Mouse (Mus musculus): ENCODE results near the gene Ndufs1.

Gene Ndufs1

GRCm38 (mm10) chr1:63176604-63177421 is at the start of gene Ndufs1, which contains the start of gene Eef1b2:
TSS of gene Ndufs1 (minus strand) at chr1:63176833.
TSS of gene Eef1b2 (plus strand) at chr1:63176825.
- POLR2A ChIA-PET, result interaction anchor here (0.6 to 13.2 kb wide), 69 partner anchors 7 to 1441 kb away, joined by 3 to 210 read pairs (median 4); partner anchors contain the start of genes Gpr1 (in 2 of the 4) and Ino80d (in 1 of the 4)
- CTCF ChIA-PET, result interaction anchor here in 3 of 4 experiments (0.5 to 1.1 kb wide), 4 partner anchors 29 to 86 kb away, joined by 3 to 5 read pairs (median 3); no protein-coding TSS in a partner anchor

GRCm38 (mm10) chr1:63225890-63226289 is 49.3 kb upstream of the Ndufs1 start:
- CTCF ChIA-PET, result interaction anchor here in 2 of 4 experiments (0.6 to 1.1 kb wide), 5 partner anchors 10 to 89 kb away, joined by 3 to 9 read pairs (median 5); no protein-coding TSS in a partner anchor
- POLR2A ChIA-PET, result interaction anchor here (0.6 to 7.7 kb wide), 23 partner anchors 10 to 378 kb away, joined by 3 to 77 read pairs (median 4); partner anchors contain the start of genes Eef1b2 (in 2 of the 4), Gpr1 (in 2 of the 4) and Ndufs1 (in 2 of the 4)

- ChIA-PET CTCF (no interaction called here), POLR2A (interaction anchor here in 3 of 4 experiments (0.6 to 7.7 kb wide), 8 partner anchors 11 to 215 kb away, joined by 3 to 77 read pairs (median 18); partner anchors contain the start of genes Eef1b2 (in 2 of the 3), Gpr1 (in 2 of the 3) and Ndufs1 (in 2 of the 3))
Observed at GRCm38 (mm10) chr1:63225009-63225408, 48.4 kb upstream of the Ndufs1 start.

- CTCF ChIA-PET, result interaction anchor here in 3 of 4 experiments (0.6 to 2.8 kb wide), 11 partner anchors 9 to 40 kb away, joined by 3 to 26 read pairs (median 4); no protein-coding TSS in a partner anchor
Observed at GRCm38 (mm10) chr1:63219277-63219676, 42.6 kb upstream of the Ndufs1 start.

GRCm38 (mm10) chr1:63214631-63215030 is 38.0 kb upstream of the Ndufs1 start:
- ChIA-PET POLR2A (interaction anchor here (0.5 to 11.1 kb wide), 23 partner anchors 8 to 92 kb away, joined by 3 to 192 read pairs (median 6); partner anchors contain the start of genes Eef1b2 (in 2 of the 4) and Ndufs1 (in 2 of the 4)), CTCF (interaction anchor here in 3 of 4 experiments (0.7 to 2.1 kb wide), 4 partner anchors 10 to 32 kb away, joined by 3 to 6 read pairs (median 4); no protein-coding TSS in a partner anchor)

More at GRCm38 (mm10) chr1:63219277-63219676, 42.6 kb upstream of the Ndufs1 start:
- POLR2A ChIA-PET, result interaction anchor here (0.7 to 6.7 kb wide), 25 partner anchors 8 to 167 kb away, joined by 3 to 88 read pairs (median 5); partner anchors contain the start of genes Eef1b2 (in 1 of the 4) and Ndufs1 (in 1 of the 4)

- ChIA-PET CTCF (interaction anchor here in 3 of 4 experiments (0.6 to 2.1 kb wide), 5 partner anchors 10 to 101 kb away, joined by 3 to 6 read pairs (median 4); no protein-coding TSS in a partner anchor), POLR2A (interaction anchor here (0.7 to 11.1 kb wide), 26 partner anchors 9 to 93 kb away, joined by 3 to 192 read pairs (median 6); partner anchors contain the start of genes Eef1b2 (in 2 of the 4) and Ndufs1 (in 2 of the 4))
Observed at GRCm38 (mm10) chr1:63214271-63214558, 37.6 kb upstream of the Ndufs1 start, which contains the start of gene Gpr1. TSS of gene Gpr1 (minus strand) at chr1:63214543.

- ChIA-PET CTCF (interaction anchor here in 3 of 4 experiments (0.6 to 2.1 kb wide), 7 partner anchors 9 to 100 kb away, joined by 3 to 6 read pairs (median 4); no protein-coding TSS in a partner anchor), POLR2A (interaction anchor here (0.6 to 11.1 kb wide), 25 partner anchors 9 to 59 kb away, joined by 3 to 192 read pairs (median 6); partner anchors contain the start of genes Eef1b2 (in 2 of the 4) and Ndufs1 (in 2 of the 4))
Observed at GRCm38 (mm10) chr1:63213478-63214270, 37.0 kb upstream of the Ndufs1 start.

GRCm38 (mm10) chr1:63209861-63210529 is 33.4 kb upstream of the Ndufs1 start:
- POLR2A ChIA-PET, result interaction anchor here (0.6 to 11.1 kb wide), 18 partner anchors 8 to 239 kb away, joined by 3 to 192 read pairs (median 8); partner anchors contain the start of genes Eef1b2 (in 1 of the 4) and Ndufs1 (in 1 of the 4)
- CTCF ChIA-PET, result interaction anchor here in 3 of 4 experiments (0.6 to 1.5 kb wide), 7 partner anchors 9 to 243 kb away, joined by 3 to 14 read pairs (median 4); no protein-coding TSS in a partner anchor

- POLR2A ChIA-PET, result interaction anchor here in 3 of 4 experiments (0.5 to 11.1 kb wide), 9 partner anchors 9 to 234 kb away, joined by 3 to 192 read pairs (median 3); partner anchors contain the start of genes Eef1b2 (in 1 of the 3), Ino80d (in 1 of the 3) and Ndufs1 (in 1 of the 3)
- CTCF ChIA-PET, result interaction anchor here in 1 of 4 experiments (0.9 kb wide), 1 partner anchor 25 kb away, joined by 4 read pairs; no protein-coding TSS in a partner anchor
Observed at GRCm38 (mm10) chr1:63207607-63208006, 31.0 kb upstream of the Ndufs1 start.

GRCm38 (mm10) chr1:63204660-63205394 is 28.2 kb upstream of the Ndufs1 start:
- CTCF ChIA-PET, result interaction anchor here in 3 of 4 experiments (0.6 to 2.2 kb wide), 10 partner anchors 9 to 98 kb away, joined by 3 to 11 read pairs (median 4); partner anchors contain the start of gene Gpr1 (in 1 of the 3)
- POLR2A ChIA-PET, result interaction anchor here in 3 of 4 experiments (0.5 to 6.1 kb wide), 33 partner anchors 8 to 917 kb away, joined by 3 to 133 read pairs (median 4); partner anchors contain the start of genes Gpr1 (in 3 of the 3), Eef1b2 (in 2 of the 3), Ndufs1 (in 2 of the 3) and Klf7 (in 1 of the 3)

GRCm38 (mm10) chr1:63203950-63204659 is 27.5 kb upstream of the Ndufs1 start:
- ChIA-PET POLR2A (interaction anchor here (0.5 to 6.1 kb wide), 30 partner anchors 8 to 918 kb away, joined by 3 to 133 read pairs (median 4); partner anchors contain the start of genes Gpr1 (in 4 of the 4), Eef1b2 (in 2 of the 4), Ndufs1 (in 2 of the 4) and Klf7 (in 1 of the 4)), CTCF (interaction anchor here in 3 of 4 experiments (0.6 to 2.2 kb wide), 8 partner anchors 10 to 97 kb away, joined by 3 to 11 read pairs (median 4); partner anchors contain the start of gene Gpr1 (in 1 of the 3))

GRCm38 (mm10) chr1:63203471-63203870 is 26.8 kb upstream of the Ndufs1 start:
- CTCF ChIA-PET, result interaction anchor here in 3 of 4 experiments (0.6 to 2.2 kb wide), 5 partner anchors 12 to 53 kb away, joined by 3 to 11 read pairs (median 3); no protein-coding TSS in a partner anchor
- POLR2A ChIA-PET, result interaction anchor here (0.5 to 6.1 kb wide), 19 partner anchors 9 to 912 kb away, joined by 3 to 133 read pairs (median 5); partner anchors contain the start of genes Gpr1 (in 4 of the 4), Eef1b2 (in 2 of the 4) and Ndufs1 (in 2 of the 4)

- ChIA-PET CTCF (interaction anchor here in 2 of 4 experiments (1.0 to 1.2 kb wide), 3 partner anchors 12 to 21 kb away, joined by 3 to 4 read pairs (median 3); partner anchors contain the start of gene Gpr1 (in 1 of the 2)), POLR2A (interaction anchor here (0.5 to 6.1 kb wide), 32 partner anchors 8 to 502 kb away, joined by 3 to 133 read pairs (median 5); partner anchors contain the start of genes Eef1b2 (in 3 of the 4), Ndufs1 (in 3 of the 4), Gpr1 (in 2 of the 4) and Zdbf2 (in 1 of the 4))
Observed at GRCm38 (mm10) chr1:63201672-63202071, 25.0 kb upstream of the Ndufs1 start.

GRCm38 (mm10) chr1:63200322-63200721 is 23.7 kb upstream of the Ndufs1 start:
- CTCF ChIA-PET, result no interaction called here
- POLR2A ChIA-PET, result interaction anchor here in 2 of 4 experiments (0.6 to 6.1 kb wide), 9 partner anchors 10 to 173 kb away, joined by 3 to 133 read pairs (median 12); partner anchors contain the start of genes Eef1b2 (in 1 of the 2), Gpr1 (in 1 of the 2) and Ndufs1 (in 1 of the 2)

Measured in embryonic stem cell, embryonic (primary cell).